Mouse (Mus musculus) lung, adult 2 months (tissue): ENCODE measurements around the gene S100a10. TPM values are rescaled to one million over a fixed set of nuclear protein-coding genes. Genes with fewer than 3 reads are reported as not detected.

Experiments
- DNase-seq: peaks from one replicate; pipeline ENCODE4 v3.0.0; 2022
- H3K4me1 ChIP-seq: fragments of 200-500 bp; 2 replicates; pipeline ENCODE4 v1.6.1; 2011; ENCODE audit warnings: low read length; ENCODE audit not compliant: control insufficient read depth, insufficient read depth
- H3K4me3 ChIP-seq: fragments of 200-500 bp; replicated peaks from 2 replicates; pipeline ENCODE3; 2011; ENCODE audit warnings: low read depth, mild to moderate bottlenecking, control low read depth, low read length; ENCODE audit errors: extremely low read depth
- CTCF ChIP-seq: fragments of 200-500 bp; IDR thresholded peaks from 2 replicates; pipeline ENCODE4 v1.5.1; 2011; ENCODE audit warnings: mild to moderate bottlenecking, low read length, control low read depth; ENCODE audit not compliant: insufficient read depth
- POLR2A ChIP-seq: fragments of 200-500 bp; IDR thresholded peaks from 2 replicates; pipeline ENCODE4 v1.6.1; 2011; ENCODE audit warnings: low read depth, mild to moderate bottlenecking, control low read depth, low read length, borderline replicate concordance; ENCODE audit errors: extremely low read depth
- WGBS: fragments of 180-500 bp; shearing (Covaris S2); methylation state at CpG from one replicate; pipeline ENCODE4 v1.1.7; 2018; 5-methylcytosine and 5-hydroxymethylcytosine counted together
- polyA plus RNA-seq: library from polyadenylated mRNA; depleted of rRNA; stranded (reverse); fragments of >200 nt; gene quantifications from 2 replicates; pipeline ENCODE4 v1.2.3, GENCODE M21; 2012

Gene S100a10
- polyA plus RNA-seq, 1 experiment = 79.5 TPM

DNA sequence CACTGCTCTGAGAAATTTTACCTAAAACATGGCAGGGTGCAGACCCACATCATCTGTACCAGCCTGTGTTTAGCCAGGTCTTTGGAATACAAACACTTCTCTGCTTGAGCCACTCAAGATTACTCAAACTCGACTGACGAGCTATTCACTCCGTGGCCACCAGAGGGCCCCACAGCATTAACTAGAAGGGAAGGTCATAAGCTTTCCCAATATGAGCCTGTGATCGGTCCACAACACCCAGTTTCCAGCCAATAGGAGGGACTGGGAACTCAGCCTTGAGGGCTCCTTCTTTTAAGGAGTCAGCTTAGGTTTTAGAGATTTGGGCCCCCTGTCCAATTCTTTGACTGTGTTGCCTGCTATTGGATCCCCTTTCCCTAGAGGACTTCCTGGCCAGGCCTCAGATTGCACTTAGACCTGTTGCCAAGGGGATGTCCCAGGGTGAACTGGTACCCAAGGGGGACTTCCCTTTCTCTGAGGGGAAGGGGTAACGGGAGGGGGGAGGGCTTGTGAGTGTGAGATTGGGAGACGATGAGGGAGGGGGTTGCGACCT, 7.7 kb upstream of the S100a10 start:
- Histone ChIP-seq H3K4me1 (peaks cover 7% of the 10 kb centered on the region; the same call in 1 of the 2 replicates), H3K4me3 (no peak overlapping the region)
- DNase-seq = peak; percentile 89
- WGBS = 25% methylated on average over 7 of the region's 7 CpGs
- TF ChIP-seq CTCF (peak; percentile 83), POLR2A (no peak)

DNA sequence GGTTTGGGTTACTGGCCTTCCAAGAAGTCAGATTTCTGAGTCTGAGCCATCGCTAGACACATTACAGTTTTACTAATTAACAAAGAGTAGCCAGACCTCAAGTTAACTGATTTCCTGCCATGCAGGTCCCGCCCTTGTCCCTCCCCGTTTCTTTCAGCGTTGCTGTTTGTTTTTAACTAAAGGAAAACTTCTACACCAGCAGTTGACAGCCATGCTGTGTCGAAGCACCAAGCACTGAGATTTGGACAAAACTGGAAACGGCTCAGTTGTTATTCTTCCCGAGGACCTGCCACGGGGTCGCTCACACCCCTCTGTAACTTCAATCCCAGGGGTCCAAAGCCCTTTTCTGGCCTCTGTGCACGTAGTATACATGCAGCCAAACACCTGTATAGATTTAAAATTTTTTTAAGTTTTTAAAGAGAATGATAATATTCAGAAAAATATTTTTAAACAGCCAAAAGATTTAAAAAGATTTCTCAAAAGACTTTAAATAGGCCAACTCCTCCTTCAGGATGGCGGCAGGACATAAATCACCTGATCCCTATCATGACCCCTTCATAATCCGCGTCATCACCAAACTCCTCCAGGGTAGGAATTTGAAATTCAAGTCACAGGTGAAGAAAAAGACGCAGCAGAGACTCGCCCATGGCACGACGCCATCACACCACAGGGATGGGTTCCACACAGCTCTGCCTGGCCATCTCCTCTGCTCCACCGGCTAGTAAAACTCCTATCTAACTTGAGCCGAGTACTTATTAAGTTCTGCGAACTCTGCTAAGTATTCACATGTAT, 6.9 kb upstream of the S100a10 start:
- H3K4me3 ChIP-seq = no peak overlapping the region
- DNase-seq = no peak
- WGBS = 61% methylated on average over 20 of the region's 20 CpGs
- TF ChIP-seq POLR2A (no peak), CTCF (no peak)
- peaks cover 11% of the 10 kb centered on the region; the same call in 1 of the 2 replicates for H3K4me1 ChIP-seq

DNA sequence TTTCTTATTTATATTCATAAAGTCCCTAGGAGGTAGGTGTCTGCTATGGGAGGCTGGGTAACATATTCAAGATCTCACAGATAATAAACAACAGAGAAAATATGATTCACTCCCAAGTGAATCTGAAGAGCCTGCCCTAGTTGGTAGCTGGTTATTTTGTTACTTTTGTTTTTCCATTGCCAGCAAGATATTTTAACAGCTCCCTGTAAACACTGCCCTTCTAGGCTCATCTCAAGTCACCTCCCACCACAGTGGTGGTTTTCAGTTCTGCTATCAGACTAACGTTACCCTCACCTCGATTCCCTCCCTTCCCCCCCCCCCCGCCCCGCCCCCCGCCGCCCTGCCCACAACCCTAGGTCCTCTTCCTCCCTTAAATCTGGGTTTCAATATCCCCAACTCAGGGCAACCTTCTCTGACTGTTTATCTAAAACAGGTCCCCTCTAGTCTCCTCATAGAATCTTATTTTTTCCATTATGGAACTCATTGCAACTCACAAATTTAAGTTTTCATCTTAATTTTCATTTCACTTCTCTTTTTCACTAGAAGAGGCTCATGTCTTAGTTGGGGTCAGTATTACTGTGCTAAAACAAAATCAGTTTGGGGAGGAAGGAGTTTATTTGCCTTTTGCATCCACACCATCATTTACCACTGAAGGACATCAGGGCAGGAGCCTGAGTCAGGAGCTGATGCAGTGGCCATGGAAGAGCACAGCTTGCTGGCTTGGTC, 6.2 kb upstream of the S100a10 start:
- no peak for TF ChIP-seq POLR2A
- peaks cover 11% of the 10 kb centered on the region; the same call in 1 of the 2 replicates for H3K4me1 ChIP-seq
- DNase-seq = no peak
- 58% methylated on average over 6 of the region's 6 CpGs for WGBS
- H3K4me3 ChIP-seq = no peak overlapping the region

DNA sequence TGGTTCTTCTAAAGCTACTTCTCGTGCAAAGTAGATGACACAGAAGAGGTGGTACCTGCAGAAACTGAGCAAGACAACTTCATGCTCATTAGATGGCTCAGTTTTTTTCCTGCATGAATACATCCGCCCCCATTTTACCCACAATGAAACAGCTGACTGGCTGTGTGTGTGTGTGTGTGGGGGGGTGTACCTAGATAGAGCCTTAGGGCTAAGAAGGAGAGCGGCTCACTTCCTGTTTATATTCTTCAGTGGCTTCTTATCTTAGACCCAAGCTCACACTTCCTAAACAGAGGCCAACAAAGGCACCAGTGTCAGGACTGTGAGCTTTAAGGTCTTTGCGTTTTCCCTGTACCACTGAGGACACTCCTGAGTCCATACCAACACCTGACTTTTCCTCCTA, 4.9 kb upstream of the S100a10 start:
- Histone ChIP-seq H3K4me3 (no peak overlapping the region), H3K4me1 (peaks cover 17% of the 10 kb centered on the region)
- WGBS = 38% methylated on average over 4 of the region's 4 CpGs
- TF ChIP-seq POLR2A (no peak), CTCF (no peak)
- DNase-seq = no peak

DNA sequence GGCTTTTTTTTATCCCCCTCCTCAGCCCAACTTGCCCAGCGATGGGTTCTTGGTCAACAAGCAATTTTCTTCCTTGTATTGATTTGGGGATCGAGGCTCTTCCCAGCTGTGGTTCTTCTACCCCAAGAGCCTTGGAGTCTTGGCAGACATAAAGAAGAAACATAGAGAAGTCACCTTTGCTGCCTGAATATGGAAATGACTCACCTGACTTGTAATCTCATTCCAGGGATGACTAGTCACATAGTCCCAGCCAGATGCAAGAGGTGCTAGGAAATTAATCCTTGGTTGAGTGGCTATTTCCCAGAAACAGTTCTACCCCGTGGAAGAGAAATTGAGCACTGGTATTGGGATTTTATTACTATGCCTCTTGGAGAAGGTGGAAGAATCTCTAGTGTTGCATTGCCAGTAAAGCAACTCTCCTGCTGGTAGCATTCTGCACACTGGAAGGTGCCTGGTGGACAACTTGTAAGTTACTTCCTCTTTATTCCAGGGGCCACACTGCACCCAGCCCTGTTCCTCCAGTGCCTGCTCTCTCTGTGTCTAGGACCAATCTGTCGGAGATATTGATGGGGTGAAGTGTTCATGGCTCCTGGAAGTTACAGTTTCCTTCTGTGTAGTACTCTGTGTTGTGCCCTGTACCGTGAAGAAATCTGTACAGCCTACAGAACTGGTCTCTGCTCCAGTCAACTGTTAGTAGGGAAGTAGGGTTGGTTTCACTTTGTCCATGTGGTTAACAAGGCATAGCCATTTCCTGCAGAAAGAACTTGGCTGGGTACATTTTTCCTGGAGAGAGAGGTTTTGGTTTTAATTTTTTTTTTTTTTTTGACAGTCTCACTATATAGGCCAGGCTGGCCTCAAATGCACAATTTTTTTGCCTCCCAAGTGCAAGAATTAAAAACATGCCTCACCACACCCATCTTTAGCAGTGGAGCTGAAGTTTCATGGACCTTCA, 2.7 kb upstream of the S100a10 start:
- WGBS = 65% methylated on average over 5 of the region's 5 CpGs
- no peak overlapping the region for H3K4me3 ChIP-seq
- peaks cover 20% of the 10 kb centered on the region for H3K4me1 ChIP-seq
- no peak for TF ChIP-seq POLR2A
- no peak for TF ChIP-seq CTCF
- no peak for DNase-seq

DNA sequence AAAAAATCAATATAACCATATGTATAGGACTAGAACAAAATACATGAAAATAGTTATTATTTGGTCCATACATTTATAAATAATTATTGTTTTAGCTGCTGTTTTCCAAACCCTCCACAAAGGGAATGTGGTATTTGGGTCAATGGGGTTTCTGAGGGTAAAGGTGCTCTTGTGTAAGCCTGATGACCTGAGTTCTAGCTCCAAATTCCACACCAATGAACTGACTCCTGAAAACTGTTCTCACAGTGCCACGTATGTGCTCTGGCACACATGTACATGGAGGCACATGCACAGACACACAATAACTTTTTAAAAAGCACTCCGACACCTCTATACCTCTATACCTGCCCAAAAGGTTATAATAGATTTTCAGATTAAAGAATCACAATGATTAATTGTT, 1.6 kb upstream of the S100a10 start:
- no peak for DNase-seq
- 96% methylated on average over 2 of the region's 2 CpGs for WGBS
- peaks cover 22% of the 10 kb centered on the region for H3K4me1 ChIP-seq
- H3K4me3 ChIP-seq = no peak overlapping the region
- TF ChIP-seq CTCF = no peak
- no peak for TF ChIP-seq POLR2A

DNA sequence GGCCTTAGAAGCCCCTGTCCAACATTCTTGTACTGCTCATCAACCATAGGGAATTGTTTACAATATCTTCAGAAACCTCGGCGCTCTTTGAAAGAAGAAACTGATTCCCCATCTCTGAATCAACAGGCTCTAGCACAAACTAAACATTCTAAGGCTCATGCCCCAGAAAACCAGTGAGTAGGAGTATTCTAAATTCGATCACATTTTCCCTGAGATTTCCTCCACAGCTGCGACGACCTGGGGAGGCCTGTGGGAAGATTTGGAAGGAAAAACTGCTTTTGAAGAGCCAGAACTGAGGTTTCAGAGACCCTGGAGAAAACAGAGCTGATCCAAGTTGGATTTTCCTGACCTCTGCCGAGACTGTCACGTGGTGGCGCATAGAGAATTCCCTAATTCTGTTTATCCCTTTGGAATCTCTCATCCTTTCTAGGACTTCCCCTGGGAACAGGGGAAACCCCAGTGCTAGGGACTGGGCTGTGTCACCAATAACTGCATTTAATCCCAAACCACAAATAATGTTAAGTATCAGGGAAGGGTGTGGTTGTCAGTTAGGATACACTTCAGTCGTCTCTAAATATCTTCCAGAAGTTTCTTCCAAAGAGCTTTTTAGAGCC, 1.0 kb upstream of the S100a10 start:
- no peak for TF ChIP-seq CTCF
- H3K4me3 ChIP-seq = no peak overlapping the region

DNA sequence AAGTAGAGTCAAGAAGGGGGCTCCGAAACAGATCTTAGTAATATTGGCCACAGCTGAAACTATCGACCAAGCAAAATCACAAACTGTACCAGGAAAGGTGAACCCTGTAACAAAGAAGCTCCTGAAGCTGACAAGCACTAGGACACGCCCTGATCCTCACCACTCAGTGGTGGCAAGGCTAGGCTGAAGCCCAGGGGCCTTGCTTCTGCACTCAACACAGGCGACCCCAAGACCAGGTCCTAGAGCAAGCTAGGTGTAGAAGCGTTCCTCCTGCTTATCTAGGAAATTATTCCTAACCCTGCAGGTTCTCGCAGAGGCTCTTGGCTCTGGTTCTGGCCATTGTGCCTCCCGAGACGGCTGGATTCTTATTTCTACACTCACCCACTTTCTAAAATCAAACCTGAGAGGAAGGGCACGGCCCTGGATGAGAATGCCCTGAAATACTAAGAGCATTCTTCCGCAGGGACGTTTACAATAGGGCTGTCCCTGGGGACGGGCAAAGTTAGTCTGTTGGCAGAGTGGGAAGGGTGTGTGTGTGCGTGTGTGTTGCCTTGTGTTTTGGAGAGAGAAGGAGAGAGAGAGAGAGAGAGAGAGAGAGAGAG, 400 bp upstream of the S100a10 start:
- Histone ChIP-seq H3K4me3 (peak overlapping the region; percentile 74), H3K4me1 (peaks cover 30% of the 10 kb centered on the region)
- no peak for TF ChIP-seq POLR2A
- no peak for TF ChIP-seq CTCF
- no peak for DNase-seq
- 11% methylated on average over 13 of the region's 13 CpGs for WGBS

More for the DNA sequence above, 1.0 kb upstream of the S100a10 start:
- 44% methylated on average over 9 of the region's 9 CpGs for WGBS
- DNase-seq = no peak
- H3K4me1 ChIP-seq = peaks cover 27% of the 10 kb centered on the region

DNA sequence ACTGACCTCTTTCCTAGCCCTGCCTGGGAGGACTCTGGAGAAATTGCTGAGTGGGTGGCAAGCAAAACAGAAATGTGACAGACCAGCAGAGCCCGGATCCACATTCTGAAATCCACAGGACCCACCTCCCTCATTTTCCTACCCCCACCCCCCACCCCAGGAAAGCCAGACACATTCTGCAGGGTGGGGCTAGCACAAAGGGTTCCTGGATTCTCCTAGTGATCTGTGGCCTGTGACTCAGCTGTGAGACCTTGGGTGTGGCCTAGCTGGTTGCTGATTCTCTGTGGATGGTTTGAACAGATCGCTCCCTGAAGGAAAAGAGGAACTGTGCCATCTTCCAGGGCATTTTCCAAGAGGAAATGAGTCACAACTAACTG, 986 bp downstream of the S100a10 start:
- no peak for DNase-seq
- Histone ChIP-seq H3K4me1 (peaks cover 25% of the 10 kb centered on the region), H3K4me3 (peak overlapping the region; percentile 77)
- no peak for TF ChIP-seq CTCF
- TF ChIP-seq POLR2A = no peak
- 0% methylated on average over 2 of the region's 2 CpGs for WGBS
